Mouse (Mus musculus): ENCODE results near the gene Snap25. TPM values are rescaled to one million over a fixed set of nuclear protein-coding genes. Genes with fewer than 3 reads are reported as not detected.

Gene Snap25
- total RNA-seq, 2 experiments from 2014 or later, result 0.16 TPM; not detected in 1

DNA sequence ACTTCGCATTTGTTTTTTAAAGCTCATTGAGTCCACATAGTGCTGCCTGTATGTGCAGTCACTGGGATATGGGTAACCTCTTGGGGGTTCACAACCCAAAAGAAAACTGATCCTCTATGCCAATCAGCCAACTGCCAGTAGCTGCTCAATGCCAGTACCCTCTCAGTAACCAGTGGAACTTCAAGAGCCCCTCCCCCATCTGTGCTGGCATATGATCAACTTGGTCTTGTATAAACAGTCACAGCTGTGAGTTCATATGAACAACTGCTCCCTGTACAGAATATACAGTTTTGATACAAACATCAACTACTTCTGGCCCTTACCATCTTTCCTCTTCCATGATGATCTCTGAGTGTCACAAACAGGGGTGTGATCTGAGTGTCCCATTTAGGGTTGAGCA is 98.1 kb downstream of the Snap25 start:
- DNase-seq, result no peak

DNA sequence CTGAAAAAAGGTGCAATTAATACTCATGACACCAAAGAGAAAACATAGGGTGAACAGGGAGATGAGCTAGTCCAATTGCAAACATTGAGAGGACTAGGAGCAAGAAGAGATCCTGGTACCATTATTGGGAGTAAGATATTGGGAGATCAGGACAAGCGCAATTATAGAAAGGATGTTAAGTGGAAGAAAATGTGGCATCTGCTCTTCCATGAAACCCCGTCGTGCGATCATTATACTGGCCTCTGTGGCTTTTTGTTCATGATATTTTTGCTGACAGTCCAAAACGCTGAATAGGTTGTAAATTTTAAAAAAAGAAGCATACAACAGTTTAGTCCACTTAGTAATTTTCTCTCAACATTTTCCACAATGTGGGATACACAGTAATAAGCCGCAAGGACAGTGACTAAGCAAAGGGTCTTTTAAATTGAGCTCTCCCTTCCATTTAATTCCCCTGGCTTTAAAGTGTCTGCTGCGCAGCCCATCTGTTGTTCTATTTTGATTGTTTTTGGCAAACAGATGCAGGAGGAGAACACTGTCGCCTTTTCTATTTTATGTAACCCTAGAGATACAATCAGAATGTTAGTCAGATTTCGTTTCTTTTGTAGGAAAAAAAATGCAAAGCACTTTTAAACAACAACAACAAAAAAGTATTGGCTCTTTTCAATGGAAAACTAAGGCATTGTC is 103.6 kb downstream of the Snap25 start:
- no peak for DNase-seq

DNA sequence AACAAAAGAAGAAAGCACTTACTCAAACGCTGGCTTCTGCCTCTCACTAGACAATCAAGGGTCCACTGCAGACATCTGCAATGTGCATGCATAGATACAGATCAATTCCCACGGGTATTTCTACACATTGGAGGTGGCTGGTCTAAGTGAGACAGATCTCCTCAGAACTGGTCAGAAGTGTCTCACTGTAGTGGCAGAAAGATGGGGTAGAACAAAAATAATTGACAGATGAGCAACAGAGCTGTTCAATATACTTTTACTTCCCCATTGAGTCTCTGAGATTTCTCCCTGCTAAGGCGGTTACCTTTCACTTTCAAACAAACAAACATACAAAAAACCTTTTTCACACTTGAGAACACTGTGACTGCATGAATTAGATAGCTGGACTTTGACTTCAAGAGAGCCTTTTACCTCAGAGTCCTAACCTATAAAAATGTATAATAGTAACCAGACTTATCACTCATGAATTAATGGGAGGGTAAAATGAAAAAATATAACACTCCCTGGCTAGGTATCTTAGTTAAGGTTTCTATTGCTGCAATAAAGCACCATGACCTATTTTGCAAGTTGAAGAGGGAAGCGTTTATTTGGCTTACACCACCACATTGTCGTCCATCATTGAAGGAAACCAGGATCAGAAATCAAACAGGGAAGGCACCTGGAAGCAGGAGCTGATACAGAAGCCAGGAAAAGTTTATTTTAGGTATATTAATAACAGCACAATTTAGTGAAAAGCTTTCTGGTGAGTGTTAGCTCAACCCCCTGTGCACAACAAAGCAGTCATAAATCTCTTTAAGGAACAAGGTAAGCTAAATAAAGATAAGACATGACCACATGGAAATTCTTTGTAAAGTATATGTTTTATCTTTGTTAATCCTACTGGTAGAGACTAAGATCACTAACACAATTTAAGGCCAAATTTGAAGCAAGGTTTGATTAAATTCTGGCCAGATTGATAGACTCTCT is 110.8 kb downstream of the Snap25 start:
- DNase-seq, result no peak

DNA sequence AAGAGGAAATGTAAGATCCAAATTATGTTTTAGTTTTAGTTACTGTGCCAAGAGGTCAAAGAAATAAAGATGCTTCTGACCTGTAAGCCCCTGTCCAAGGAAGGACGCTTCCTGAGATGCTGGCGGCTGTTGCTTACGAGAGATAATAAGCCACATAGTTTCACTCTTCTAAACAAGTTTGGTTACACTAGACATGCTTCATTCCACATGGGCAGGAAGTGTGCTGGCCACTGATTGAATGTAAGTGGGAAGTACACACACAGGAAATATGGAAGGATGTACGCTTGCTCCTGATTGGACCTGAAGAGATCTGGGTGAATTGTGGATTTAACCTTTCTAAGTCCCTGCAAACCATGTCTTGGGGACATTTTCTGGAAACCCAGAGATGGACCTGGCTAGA is 114.4 kb downstream of the Snap25 start:
- DNase-seq, result no peak

Other genes with a start within 250 kb of the Snap25 start
- 1 to 10 TPM in 1 of 2 experiments, not detected in 1; 2.5 TPM for gene Ankef1, start 211.5 kb upstream of the Snap25 start, total RNA-seq (2021)
- 10 to 100 TPM; 24.6 to 27.4 TPM for gene AL731706.2, start 172.2 kb downstream of the Snap25 start, total RNA-seq (2021)
- gene Slx4ip, start 177.8 kb downstream of the Snap25 start, total RNA-seq (2021), result 1 to 10 TPM; 2.5 to 3.0 TPM
- 10 to 100 TPM; 17.8 to 24.1 TPM for gene AL731706.1, start 177.9 kb downstream of the Snap25 start, total RNA-seq (2021)
- gene Mkks, start 177.9 kb downstream of the Snap25 start, total RNA-seq (2021), result 10 to 100 TPM; 21.6 to 28.7 TPM

Data from gastrocnemius, postnatal 25 days (tissue).